Mouse (Mus musculus) testis, adult 2 months (tissue): ENCODE data around the gene Stat3.

Experiments used
- CTCF ChIP-seq: fragments of 200-500 bp; IDR thresholded peaks from 2 replicates; pipeline ENCODE4 v1.5.1; 2012; ENCODE audit warnings: low read depth, mild to moderate bottlenecking, inconsistent platforms, low read length, moderate library complexity; ENCODE audit not compliant: control insufficient read depth, insufficient read depth, insufficient replicate concordance
- POLR2A ChIP-seq: fragments of 200-500 bp; IDR thresholded peaks from 2 replicates; pipeline ENCODE4 v1.6.1; 2012; ENCODE audit warnings: low read depth, mild to moderate bottlenecking, inconsistent platforms, low read length, moderate library complexity; ENCODE audit not compliant: control insufficient read depth

DNA sequence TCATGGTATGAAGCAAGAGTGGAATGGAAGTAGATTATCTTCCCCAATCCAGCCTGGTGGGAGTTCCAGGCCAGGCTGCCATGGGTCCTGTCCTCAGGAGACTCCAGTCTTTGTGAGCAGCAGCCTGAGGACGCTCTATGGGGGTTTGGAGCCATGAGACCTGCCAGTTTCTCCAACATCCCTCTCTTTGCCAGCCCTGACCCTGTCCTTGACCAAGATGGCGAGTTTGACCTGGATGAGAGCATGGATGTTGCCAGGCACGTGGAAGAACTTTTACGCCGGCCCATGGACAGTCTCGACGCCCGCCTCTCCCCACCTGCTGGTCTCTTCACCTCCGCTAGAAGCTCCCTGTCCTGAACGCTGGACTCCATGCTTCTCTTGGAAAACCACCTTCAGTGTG lies 55.7 kb downstream of the Stat3 start:
- TF ChIP-seq CTCF (no peak), POLR2A (no peak)
